Comparison of ENCODE assay signal across 8 mouse cellular contexts in the genomic region with DNA sequence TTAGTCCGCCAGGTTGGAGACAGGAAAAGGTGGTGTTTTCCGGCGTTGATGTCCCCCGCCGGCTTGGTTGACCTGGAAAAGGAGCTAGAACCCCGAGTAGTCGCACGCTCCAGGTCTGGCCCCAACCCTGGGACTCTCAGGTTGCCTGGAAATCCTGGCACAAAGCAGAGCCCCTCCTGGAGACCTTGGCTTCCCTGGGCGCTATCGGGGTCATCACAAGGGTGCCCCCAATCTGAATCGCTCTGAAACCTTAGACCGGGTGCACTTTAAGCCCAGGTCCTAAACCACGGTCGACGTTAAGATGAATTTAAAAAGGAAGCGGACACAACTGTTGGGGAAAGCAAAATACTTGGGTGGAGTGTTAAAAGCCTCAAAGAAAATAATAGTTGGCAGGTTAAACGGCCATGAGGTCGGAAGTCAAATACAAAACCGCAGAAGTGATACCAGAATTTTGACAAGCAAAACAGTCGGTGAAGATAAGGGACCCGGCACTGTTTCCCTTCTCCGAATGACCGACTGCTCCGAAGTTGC. TPM values are rescaled to one million over a fixed set of nuclear protein-coding genes. Genes with fewer than 3 reads are reported as not detected.
DNase-seq lines count a peak whose midpoint lies in the region; ATAC-seq and TF ChIP-seq lines count a peak whose summit lies in the region.

No protein-coding gene starts in this region.

- peak overlapping the region; percentile 85 for H3K9ac ChIP-seq in heart, embryonic 13.5 days
- peak overlapping the region; percentile 78 for H3K9ac ChIP-seq in limb, embryonic 11.5 days (ENCODE audit: low read length)

- ATAC-seq in heart, embryonic 13.5 days (ENCODE audit: extremely low read depth, insufficient number of reproducible peaks, low FRiP score, low TSS enrichment): no peak
- ATAC-seq in limb, embryonic 11.5 days (ENCODE audit: insufficient number of reproducible peaks, low FRiP score, low TSS enrichment, low read depth): 0 out of 2 replicates have a peak, but pooled peaks have one; percentile 10

- no peaks in the 10 kb centered on the region for H3K27me3 ChIP-seq in heart, embryonic 13.5 days (replicated peaks)
- H3K27me3 ChIP-seq in limb, embryonic 11.5 days (ENCODE audit: control insufficient read depth, insufficient read depth, low read length): peaks cover 10% of the 10 kb centered on the region
- H3K27me3 ChIP-seq in myocyte (ENCODE audit: control insufficient read depth, insufficient read depth, insufficient read length): no peaks in the 10 kb centered on the region

- H3ac ChIP-seq in myocyte (ENCODE audit: control insufficient read depth, insufficient read length): peak overlapping the region; percentile 57

- peak; percentile 38 for DNase-seq in kidney, adult 9 months
- no peak for DNase-seq in kidney, adult 18-20 months
- DNase-seq in brain, adult 2 months (ENCODE audit: low read depth, low spot score): peak; percentile 59
- DNase-seq in limb, embryonic 11.5 days (ENCODE audit: low spot score): peak; percentile 47
- DNase-seq in left cerebral cortex, postnatal 14 days (ENCODE audit: low spot score in 2 of 2): no peak
- no peak for DNase-seq in cerebellum, postnatal 10 days

- peak overlapping the region; percentile 99 for H3K4me2 ChIP-seq in heart, embryonic 13.5 days
- H3K4me2 ChIP-seq in limb, embryonic 11.5 days (ENCODE audit: low read depth, severe bottlenecking): peak overlapping the region; percentile 99
- H3K4me2 ChIP-seq in myocyte (ENCODE audit: low read depth): peak overlapping the region; percentile 88

- H3K79me2 ChIP-seq in myocyte (ENCODE audit: control insufficient read depth, insufficient read depth): peaks cover 36% of the 10 kb centered on the region

- WGBS in heart, embryonic 13.5 days: 5% methylated on average over 24 of the region's 24 CpGs
- 9% methylated on average over 24 of the region's 24 CpGs for WGBS in limb, embryonic 11.5 days

- TF ChIP-seq POLR2A in myocyte (IDR thresholded peaks at IDR 0.05; ENCODE audit: insufficient read length, low read depth): no peak

- peaks cover 5% of the 10 kb centered on the region for H3K36me3 ChIP-seq in heart, embryonic 13.5 days
- no peaks in the 10 kb centered on the region for H3K36me3 ChIP-seq in limb, embryonic 11.5 days (ENCODE audit: control insufficient read depth, insufficient read depth, low read length)
- peaks cover 4% of the 10 kb centered on the region for H3K36me3 ChIP-seq in myocyte (ENCODE audit: control insufficient read depth, insufficient read depth)

- peaks cover 34% of the 10 kb centered on the region for H3K4me1 ChIP-seq in heart, embryonic 13.5 days
- peaks cover 25% of the 10 kb centered on the region for H3K4me1 ChIP-seq in limb, embryonic 11.5 days (ENCODE audit: control insufficient read depth, insufficient read depth, low read length)

- H3K27ac ChIP-seq in heart, embryonic 13.5 days (replicated peaks): peak overlapping the region; percentile 89
- no peak overlapping the region for H3K27ac ChIP-seq in limb, embryonic 11.5 days (replicated peaks; ENCODE audit: low read depth, low read length)

- no peaks in the 10 kb centered on the region for H3K9me3 ChIP-seq in heart, embryonic 13.5 days
- no peaks in the 10 kb centered on the region for H3K9me3 ChIP-seq in limb, embryonic 11.5 days (ENCODE audit: control insufficient read depth, low read length)

- intact Hi-C loops in left cerebral cortex, postnatal 14 days (cut with DNase I): loop anchor here (5.0 to 10.0 kb wide), 3 partner anchors 71 to 241 kb away; no protein-coding TSS in a partner anchor

- H3K4me3 ChIP-seq in heart, embryonic 13.5 days: peak overlapping the region; percentile 75
- peak overlapping the region; percentile 74 for H3K4me3 ChIP-seq in limb, embryonic 11.5 days (ENCODE audit: low read depth, low read length)
- peak overlapping the region; percentile 97 for H3K4me3 ChIP-seq in myocyte

TF ChIP-seq in myocyte, 11 proteins besides CTCF, POLR2A, EP300 and RAD21:
- no peak for TF ChIP-seq MAX (IDR thresholded peaks at IDR 0.05; ENCODE audit: low read depth)

RNA-seq across cellular contexts. Expression of a gene that starts 1.2 kb away (rescaled TPM):
- 44.7 and 52.5 TPM in 2 replicates for polyA plus RNA-seq in heart, embryonic 13.5 days (2015; fragmentation: Nextera tagmentation; extraction: Ambion mirVana)
- 62.0 and 63.2 TPM in 2 replicates for polyA plus RNA-seq in limb, embryonic 11.5 days (2014; fragmentation: Nextera tagmentation; extraction: Ambion mirVana)
- polyA plus RNA-seq in myocyte (2012; fragmentation: generic; extraction: Trizol): 42.8 TPM
- 10 to 100 TPM; 21.3 to 22.7 TPM for total RNA-seq in left cerebral cortex, postnatal 14 days (2021)

Comparison
In these comparisons a context has a peak if more than half of its experiments do, and no peak if none do; other contexts are left out.
1. DNase-seq: peak in kidney, adult 9 months (single experiment), brain, adult 2 months (single experiment) and limb, embryonic 11.5 days (single experiment); none in kidney, adult 18-20 months (single experiment), left cerebral cortex, postnatal 14 days (0 of 2) and cerebellum, postnatal 10 days (0 of 2).
2. Peak in every context shown above with its lines, with median percentiles within 50 percentile points of each other: H3K4me2 ChIP-seq and H3K4me3 ChIP-seq.